Mouse (Mus musculus): ENCODE data around the gene 1810010D01Rik. TPM values are rescaled to one million over a fixed set of nuclear protein-coding genes. Genes with fewer than 3 reads are reported as not detected.
A peak's percentile ranks its signal among the peaks of the same experiment; 100 is the strongest.

Gene 1810010D01Rik
- polyA plus RNA-seq, 1 experiment from 2014 or later: not detected

- Histone ChIP-seq H3K36me3 (ENCODE audit: control insufficient read depth, insufficient read depth, low read length) (no peaks in the 10 kb centered on the region), H3K27ac (ENCODE audit: low read depth, low read length) (no peak overlapping the region), H3K9me3 (ENCODE audit: control insufficient read depth, low read length) (no peaks in the 10 kb centered on the region), H3K4me2 (ENCODE audit: low read length) (no peak overlapping the region), H3K27me3 (replicated peaks; ENCODE audit: control insufficient read depth, insufficient read depth, low read length) (no peaks in the 10 kb centered on the region), H3K9ac (ENCODE audit: low read depth, low read length) (no peak overlapping the region), H3K4me3 (ENCODE audit: low read length) (no peak overlapping the region), H3K4me1 (ENCODE audit: control insufficient read depth, insufficient read depth, low read depth, low read length) (no peaks in the 10 kb centered on the region)
- WGBS: 75% methylated on average over 3 of the region's 3 CpGs
- no peak for ATAC-seq
These were observed 20.1 kb downstream of the 1810010D01Rik start for GRCm38 (mm10) chr7:145187802-145188201.

GRCm38 (mm10) chr7:145182388-145182787 lies 25.5 kb downstream of the 1810010D01Rik start:
- no peak overlapping the region for H3K4me2 ChIP-seq (ENCODE audit: low read length)
- H3K4me3 ChIP-seq (ENCODE audit: low read length): no peak overlapping the region
- H3K9ac ChIP-seq (ENCODE audit: low read depth, low read length): no peak overlapping the region
- WGBS: 51% methylated on average over 4 of the region's 4 CpGs
- ATAC-seq: peak; percentile 58; the same call in 1 of the 2 replicates
- no peaks in the 10 kb centered on the region for H3K36me3 ChIP-seq (ENCODE audit: control insufficient read depth, insufficient read depth, low read length)
- H3K27ac ChIP-seq (ENCODE audit: low read depth, low read length): no peak overlapping the region
- no peaks in the 10 kb centered on the region for H3K9me3 ChIP-seq (ENCODE audit: control insufficient read depth, low read length)
- no peaks in the 10 kb centered on the region for H3K27me3 ChIP-seq (replicated peaks; ENCODE audit: control insufficient read depth, insufficient read depth, low read length)
- H3K4me1 ChIP-seq (ENCODE audit: control insufficient read depth, insufficient read depth, low read depth, low read length): peaks cover 3% of the 10 kb centered on the region; the same call in 1 of the 2 replicates

- no peaks in the 10 kb centered on the region for H3K27me3 ChIP-seq (replicated peaks; ENCODE audit: control insufficient read depth, insufficient read depth, low read length)
- H3K9ac ChIP-seq (ENCODE audit: low read depth, low read length): no peak overlapping the region
- H3K4me3 ChIP-seq (ENCODE audit: low read length): no peak overlapping the region
- no peaks in the 10 kb centered on the region for H3K36me3 ChIP-seq (ENCODE audit: control insufficient read depth, insufficient read depth, low read length)
- H3K9me3 ChIP-seq (ENCODE audit: control insufficient read depth, low read length): no peaks in the 10 kb centered on the region
- no peak for ATAC-seq
- H3K4me1 ChIP-seq (ENCODE audit: control insufficient read depth, insufficient read depth, low read depth, low read length): peaks cover 6% of the 10 kb centered on the region
- no peak overlapping the region for H3K4me2 ChIP-seq (ENCODE audit: low read length)
- 39% methylated on average over 11 of the region's 11 CpGs for WGBS
- no peak overlapping the region for H3K27ac ChIP-seq (ENCODE audit: low read depth, low read length)
These were observed 26.4 kb downstream of the 1810010D01Rik start for GRCm38 (mm10) chr7:145181376-145182034.

DNA sequence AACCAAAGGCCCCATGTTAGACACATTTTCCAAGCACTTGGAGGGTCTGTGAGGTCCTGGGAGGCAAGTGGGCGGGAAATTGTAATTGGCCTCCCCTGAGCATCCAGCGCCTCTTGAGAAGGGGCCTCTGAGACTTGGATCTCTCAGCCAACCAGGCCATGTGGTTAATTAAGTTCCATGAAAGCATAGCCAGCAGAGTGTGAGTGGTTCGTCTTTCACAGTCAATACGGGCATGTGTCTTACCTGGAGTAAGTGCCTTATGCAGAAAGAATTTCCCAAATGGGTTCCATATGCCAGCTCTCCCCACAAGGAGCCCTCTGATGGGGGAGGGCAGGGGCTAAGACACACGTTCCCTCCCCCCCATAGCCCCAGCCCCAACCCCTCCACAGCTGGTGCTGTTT lies 28.2 kb downstream of the 1810010D01Rik start:
- Histone ChIP-seq H3K36me3 (ENCODE audit: control insufficient read depth, insufficient read depth, low read length) (no peaks in the 10 kb centered on the region), H3K4me1 (ENCODE audit: control insufficient read depth, insufficient read depth, low read depth, low read length) (peaks cover 6% of the 10 kb centered on the region), H3K4me2 (ENCODE audit: low read length) (no peak overlapping the region), H3K27ac (ENCODE audit: low read depth, low read length) (no peak overlapping the region), H3K4me3 (ENCODE audit: low read length) (no peak overlapping the region), H3K9me3 (ENCODE audit: control insufficient read depth, low read length) (no peaks in the 10 kb centered on the region), H3K9ac (ENCODE audit: low read depth, low read length) (no peak overlapping the region), H3K27me3 (replicated peaks; ENCODE audit: control insufficient read depth, insufficient read depth, low read length) (no peaks in the 10 kb centered on the region)
- 45% methylated on average over 5 of the region's 5 CpGs for WGBS
- no peak for ATAC-seq

- no peak overlapping the region for H3K27ac ChIP-seq (ENCODE audit: low read depth, low read length)
- no peaks in the 10 kb centered on the region for H3K27me3 ChIP-seq (replicated peaks; ENCODE audit: control insufficient read depth, insufficient read depth, low read length)
- H3K9me3 ChIP-seq (ENCODE audit: control insufficient read depth, low read length): no peaks in the 10 kb centered on the region
- H3K4me3 ChIP-seq (ENCODE audit: low read length): no peak overlapping the region
- no peaks in the 10 kb centered on the region for H3K36me3 ChIP-seq (ENCODE audit: control insufficient read depth, insufficient read depth, low read length)
- no peak overlapping the region for H3K4me2 ChIP-seq (ENCODE audit: low read length)
- ATAC-seq: no peak
- peaks cover 9% of the 10 kb centered on the region for H3K4me1 ChIP-seq (ENCODE audit: control insufficient read depth, insufficient read depth, low read depth, low read length)
- WGBS: 27% methylated on average over 15 of the region's 15 CpGs
- no peak overlapping the region for H3K9ac ChIP-seq (ENCODE audit: low read depth, low read length)
These were observed 30.9 kb downstream of the 1810010D01Rik start for GRCm38 (mm10) chr7:145176750-145177589.

DNA sequence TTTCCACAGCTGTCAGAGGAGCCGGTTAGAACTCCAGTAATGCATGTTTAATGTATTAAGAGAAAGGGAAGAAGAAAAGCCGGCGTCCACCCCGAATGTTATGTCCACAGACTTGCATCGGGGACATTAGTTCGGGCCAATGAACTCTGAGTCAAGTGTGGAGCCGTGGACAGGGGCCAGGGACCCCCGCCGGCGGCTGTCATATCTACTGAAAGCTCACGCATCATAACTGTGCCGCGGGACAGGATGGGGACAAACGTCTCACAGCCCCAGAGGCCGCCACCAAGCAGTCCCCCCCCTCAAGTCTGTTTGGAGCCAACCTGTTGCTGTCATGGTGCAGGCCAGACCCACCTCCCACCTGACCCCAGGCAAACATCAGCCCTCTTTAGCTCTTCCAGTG lies 34.4 kb downstream of the 1810010D01Rik start:
- ATAC-seq: peak; percentile 32

GRCm38 (mm10) chr7:145173116-145173515 lies 34.8 kb downstream of the 1810010D01Rik start:
- Histone ChIP-seq H3K4me3 (ENCODE audit: low read length) (no peak overlapping the region), H3K4me1 (ENCODE audit: control insufficient read depth, insufficient read depth, low read depth, low read length) (peaks cover 8% of the 10 kb centered on the region), H3K36me3 (ENCODE audit: control insufficient read depth, insufficient read depth, low read length) (no peaks in the 10 kb centered on the region), H3K27ac (ENCODE audit: low read depth, low read length) (no peak overlapping the region), H3K27me3 (replicated peaks; ENCODE audit: control insufficient read depth, insufficient read depth, low read length) (no peaks in the 10 kb centered on the region), H3K9ac (ENCODE audit: low read depth, low read length) (no peak overlapping the region), H3K9me3 (ENCODE audit: control insufficient read depth, low read length) (no peaks in the 10 kb centered on the region), H3K4me2 (ENCODE audit: low read length) (peak overlapping the region; percentile 32)
- 7% methylated on average over 12 of the region's 12 CpGs for WGBS
- ATAC-seq: peak; percentile 84

More for the DNA sequence above, 34.4 kb downstream of the 1810010D01Rik start:
- Histone ChIP-seq H3K9ac (ENCODE audit: low read depth, low read length) (no peak overlapping the region), H3K27ac (ENCODE audit: low read depth, low read length) (no peak overlapping the region), H3K27me3 (replicated peaks; ENCODE audit: control insufficient read depth, insufficient read depth, low read length) (no peaks in the 10 kb centered on the region), H3K36me3 (ENCODE audit: control insufficient read depth, insufficient read depth, low read length) (no peaks in the 10 kb centered on the region), H3K4me2 (ENCODE audit: low read length) (no peak overlapping the region; the same call in 1 of the 2 replicates), H3K4me3 (ENCODE audit: low read length) (no peak overlapping the region), H3K4me1 (ENCODE audit: control insufficient read depth, insufficient read depth, low read depth, low read length) (peaks cover 8% of the 10 kb centered on the region), H3K9me3 (ENCODE audit: control insufficient read depth, low read length) (no peaks in the 10 kb centered on the region)
- WGBS: 29% methylated on average over 15 of the region's 15 CpGs

- no peaks in the 10 kb centered on the region for H3K36me3 ChIP-seq (ENCODE audit: control insufficient read depth, insufficient read depth, low read length)
- ATAC-seq: peak; percentile 88
- H3K27me3 ChIP-seq (replicated peaks; ENCODE audit: control insufficient read depth, insufficient read depth, low read length): no peaks in the 10 kb centered on the region
- no peak overlapping the region for H3K4me2 ChIP-seq (ENCODE audit: low read length)
- WGBS: 57% methylated on average over 3 of the region's 3 CpGs
- no peak overlapping the region for H3K4me3 ChIP-seq (ENCODE audit: low read length)
- peaks cover 5% of the 10 kb centered on the region for H3K4me1 ChIP-seq (ENCODE audit: control insufficient read depth, insufficient read depth, low read depth, low read length)
- H3K27ac ChIP-seq (ENCODE audit: low read depth, low read length): no peak overlapping the region; the same call in 1 of the 2 replicates
- H3K9me3 ChIP-seq (ENCODE audit: control insufficient read depth, low read length): no peaks in the 10 kb centered on the region
- no peak overlapping the region for H3K9ac ChIP-seq (ENCODE audit: low read depth, low read length)
These were observed 38.2 kb downstream of the 1810010D01Rik start for GRCm38 (mm10) chr7:145169703-145170102.
